Mouse (Mus musculus) layer of hippocampus, adult 6 months (tissue): ENCODE data around the gene Olfr1413. TPM values are rescaled to one million over a fixed set of nuclear protein-coding genes. Genes with fewer than 3 reads are reported as not detected.

Experiments used
- long read RNA-seq, 2 experiments: library from polyadenylated mRNA; unstranded; transcript quantifications; one replicate each; pipeline ENCODE4 v2.0.0; 2019 to 2020
- polyA plus RNA-seq: library from polyadenylated mRNA; unstranded; fragments of <200 nt; fragmentation: Nextera tagmentation; gene quantifications from 2 replicates; pipeline ENCODE4 v1.2.3, GENCODE M21; 2021

The Olfr1413 gene
- not detected in 2 replicates for polyA plus RNA-seq
- long read RNA-seq, experiment 1 = 0 reads
- long read RNA-seq, experiment 2 = 0 reads

GRCm38 (mm10) chr1:92571022-92571421 lies at the start of gene Olfr1413:
Gene Olfr1413, plus strand, starts transcription at chr1:92571322.

GRCm38 (mm10) chr1:92585479-92585878 lies 14.4 kb downstream of the Olfr1413 start, which contains the start of gene Olfr1412:
Gene Olfr1412, plus strand, starts transcription at chr1:92585779.

GRCm38 (mm10) chr1:92594111-92594510 lies 23.0 kb downstream of the Olfr1413 start, which contains the start of gene Olfr1411:
Gene Olfr1411, plus strand, starts transcription at chr1:92594411.

GRCm38 (mm10) chr1:92605482-92605881 lies 34.4 kb downstream of the Olfr1413 start, which contains the start of gene Olfr1410:
Gene Olfr1410, plus strand, starts transcription at chr1:92605782.

GRCm38 (mm10) chr1:92617488-92617887 lies 46.4 kb downstream of the Olfr1413 start, which contains the start of gene Olfr12:
Gene Olfr12, plus strand, starts transcription at chr1:92617788.

Other genes with a start within 250 kb of the Olfr1413 start
- gene Ndufa10, start 97.5 kb upstream of the Olfr1413 start, polyA plus RNA-seq = 449 and 471 TPM in 2 replicates
- gene Olfr1416, start 86.2 kb upstream of the Olfr1413 start, polyA plus RNA-seq = not detected in 2 replicates
- not detected in 2 replicates for gene Olfr1415, start 75.2 kb upstream of the Olfr1413 start, polyA plus RNA-seq
- not detected in 2 replicates for gene Olfr1414, start 52.7 kb upstream of the Olfr1413 start, polyA plus RNA-seq
- gene Olfr1412, start 14.5 kb downstream of the Olfr1413 start, polyA plus RNA-seq = not detected in 2 replicates
- gene Olfr1411, start 23.1 kb downstream of the Olfr1413 start, polyA plus RNA-seq = not detected in 2 replicates
- not detected in 2 replicates for gene Olfr1410, start 34.5 kb downstream of the Olfr1413 start, polyA plus RNA-seq
- gene Olfr12, start 46.5 kb downstream of the Olfr1413 start, polyA plus RNA-seq = not detected in 2 replicates
- gene Cops9, start 70.7 kb downstream of the Olfr1413 start, polyA plus RNA-seq = 996 and 1,070 TPM in 2 replicates
- gene Otos, start 77.5 kb downstream of the Olfr1413 start, polyA plus RNA-seq = 2.0 and 3.1 TPM in 2 replicates